Mouse (Mus musculus): Measurements from ENCODE around the gene Krtap10-4. TPM values are rescaled to one million over a fixed set of nuclear protein-coding genes. Genes with fewer than 3 reads are reported as not detected.
"Not testable (repeated sequence)": the region's sequence is repeated elsewhere in the genome, so short reads cannot be mapped to it uniquely, and the experiment has no call there.

Krtap10-4 gene
- polyA plus RNA-seq, 1 experiment from 2014 or later, result not detected

DNA sequence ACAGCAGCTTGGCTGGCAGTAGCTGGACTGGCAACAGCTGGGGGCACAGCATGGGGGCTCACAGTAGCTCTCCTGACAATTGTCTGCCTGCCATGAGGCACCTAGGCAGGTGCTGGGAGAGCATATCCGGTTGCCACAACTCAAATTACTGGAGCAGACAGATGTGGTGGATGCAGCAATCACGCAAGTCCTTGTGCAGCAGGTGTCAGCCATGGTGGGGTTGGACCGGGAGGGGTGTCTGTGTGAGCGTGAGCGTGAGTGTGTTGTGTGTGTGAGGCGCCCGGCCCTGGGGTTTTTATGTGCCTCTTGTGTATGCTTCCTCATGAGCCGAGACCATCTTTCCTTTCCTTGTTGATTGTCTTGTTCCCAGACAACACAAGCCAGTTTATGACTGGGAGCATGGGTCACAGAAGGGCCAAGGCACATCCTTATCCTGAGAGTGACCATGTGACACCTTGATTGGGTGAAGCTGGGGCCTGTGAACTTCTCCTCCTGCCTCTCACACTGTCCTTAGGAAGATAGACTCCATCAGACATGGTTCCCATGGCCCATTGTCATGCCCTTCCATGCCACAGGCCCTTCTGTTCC, 27.9 kb downstream of the Krtap10-4 start, which contains the start of gene Gm19668:
TSS of gene Gm19668 (minus strand) at position 213 of the 588 bp plus-strand sequence.
- H3K4me1 ChIP-seq (ENCODE audit: control insufficient read depth, insufficient read depth, low read length), result peaks cover 10% of the 10 kb centered on the region
- no peaks in the 10 kb centered on the region for H3K9me3 ChIP-seq (replicated peaks; ENCODE audit: control insufficient read depth, low read length)
- no peak for ATAC-seq (replicated peaks; ENCODE audit: insufficient number of reproducible peaks, low FRiP score, low TSS enrichment)
- H3K36me3 ChIP-seq (ENCODE audit: control insufficient read depth, insufficient read depth, low read length), result no peaks in the 10 kb centered on the region
- no peak within 1 kb of the TSS for H3K27ac ChIP-seq (ENCODE audit: low read depth, low read length)
- H3K4me3 ChIP-seq (ENCODE audit: low read depth, low read length), result no peak within 1 kb of the TSS
- no peaks in the 10 kb centered on the region for H3K27me3 ChIP-seq (ENCODE audit: control insufficient read depth, insufficient read depth, low read length)
- H3K9ac ChIP-seq (ENCODE audit: low read depth, low read length), result no peak within 1 kb of the TSS
- WGBS (ENCODE audit: insufficient replicate concordance), result 49% methylated on average over 8 of the region's 8 CpGs
- H3K4me2 ChIP-seq, result no peak within 1 kb of the TSS

DNA sequence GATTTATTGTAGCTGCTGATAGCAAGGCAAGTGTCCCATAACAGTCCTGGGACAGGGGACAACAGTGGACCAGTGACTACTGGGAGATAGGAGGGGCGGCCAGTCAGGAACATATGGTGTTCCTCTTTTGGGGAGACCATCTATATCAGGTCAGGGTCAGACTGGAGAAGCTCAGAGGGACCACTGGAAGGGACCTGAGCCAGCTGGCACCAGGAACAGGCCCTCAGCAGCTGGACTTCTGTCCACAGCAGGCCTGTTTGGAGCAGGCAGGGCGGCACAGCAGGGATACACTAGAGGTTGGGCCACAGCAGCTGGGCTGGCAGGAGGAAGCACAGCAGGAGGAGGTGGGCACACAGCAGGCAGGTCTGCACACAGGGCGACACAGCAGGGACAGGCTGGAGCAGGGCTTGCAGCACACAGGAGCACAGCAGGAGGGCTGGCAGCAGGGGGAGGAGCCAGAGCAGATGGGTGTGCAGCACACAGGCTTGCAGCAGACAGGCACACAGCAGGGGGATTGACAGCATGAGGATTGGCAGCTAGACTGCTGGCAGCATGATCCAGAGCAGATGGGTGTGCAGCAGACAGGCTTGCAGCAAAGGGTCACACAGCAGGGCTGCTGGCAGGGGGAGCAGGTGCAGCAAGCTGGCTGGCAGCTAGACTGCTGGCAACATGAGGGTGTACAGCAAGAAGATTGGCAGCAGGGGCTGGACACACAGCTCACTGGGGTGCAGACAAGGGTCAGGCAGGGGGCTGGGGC, 28.6 kb downstream of the Krtap10-4 start:
- not testable (repeated sequence) for H3K4me3 ChIP-seq (ENCODE audit: low read depth, low read length); ATAC-seq (replicated peaks; ENCODE audit: insufficient number of reproducible peaks, low FRiP score, low TSS enrichment)

DNA sequence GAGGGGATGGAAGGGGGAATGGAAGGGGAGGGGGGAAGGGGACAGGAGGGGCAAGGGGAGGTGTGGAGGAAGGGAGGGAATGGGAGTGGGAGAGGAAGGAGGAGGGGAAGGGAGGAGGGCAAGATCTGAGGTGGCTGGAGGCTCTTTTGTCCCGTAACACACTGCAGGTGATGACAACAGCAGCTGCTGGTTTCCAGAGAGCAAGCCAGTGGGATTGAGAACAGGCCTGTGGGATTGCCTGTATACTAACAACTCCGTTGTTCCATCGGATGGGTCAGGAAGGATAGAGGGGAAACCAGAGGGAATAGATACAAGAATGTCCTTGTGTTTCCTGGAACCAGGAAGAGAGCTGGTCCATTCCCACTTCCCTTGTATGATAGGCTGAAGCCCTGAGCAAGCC, 29.2 kb downstream of the Krtap10-4 start:
- Histone ChIP-seq H3K4me2 (no peak overlapping the region), H3K4me1 (ENCODE audit: control insufficient read depth, insufficient read depth, low read length) (peaks cover 10% of the 10 kb centered on the region), H3K27me3 (ENCODE audit: control insufficient read depth, insufficient read depth, low read length) (no peaks in the 10 kb centered on the region), H3K9me3 (replicated peaks; ENCODE audit: control insufficient read depth, low read length) (no peaks in the 10 kb centered on the region), H3K36me3 (ENCODE audit: control insufficient read depth, insufficient read depth, low read length) (no peaks in the 10 kb centered on the region), H3K9ac (ENCODE audit: low read depth, low read length) (no peak overlapping the region), H3K27ac (ENCODE audit: low read depth, low read length) (no peak overlapping the region), H3K4me3 (ENCODE audit: low read depth, low read length) (no peak overlapping the region)
- ATAC-seq (replicated peaks; ENCODE audit: insufficient number of reproducible peaks, low FRiP score, low TSS enrichment), result no peak
- WGBS (ENCODE audit: insufficient replicate concordance), result 9% methylated on average over 3 of the region's 3 CpGs

More for the DNA sequence above, 28.6 kb downstream of the Krtap10-4 start:
- peaks cover 10% of the 10 kb centered on the region for H3K4me1 ChIP-seq (ENCODE audit: control insufficient read depth, insufficient read depth, low read length)
- H3K36me3 ChIP-seq (ENCODE audit: control insufficient read depth, insufficient read depth, low read length); H3K27me3 ChIP-seq (ENCODE audit: control insufficient read depth, insufficient read depth, low read length); H3K9me3 ChIP-seq (replicated peaks; ENCODE audit: control insufficient read depth, low read length); H3K27ac ChIP-seq (ENCODE audit: low read depth, low read length); H3K9ac ChIP-seq (ENCODE audit: low read depth, low read length); H3K4me2 ChIP-seq: not testable (repeated sequence)
- WGBS (ENCODE audit: insufficient replicate concordance), result 24% methylated on average over 3 of the region's 3 CpGs

DNA sequence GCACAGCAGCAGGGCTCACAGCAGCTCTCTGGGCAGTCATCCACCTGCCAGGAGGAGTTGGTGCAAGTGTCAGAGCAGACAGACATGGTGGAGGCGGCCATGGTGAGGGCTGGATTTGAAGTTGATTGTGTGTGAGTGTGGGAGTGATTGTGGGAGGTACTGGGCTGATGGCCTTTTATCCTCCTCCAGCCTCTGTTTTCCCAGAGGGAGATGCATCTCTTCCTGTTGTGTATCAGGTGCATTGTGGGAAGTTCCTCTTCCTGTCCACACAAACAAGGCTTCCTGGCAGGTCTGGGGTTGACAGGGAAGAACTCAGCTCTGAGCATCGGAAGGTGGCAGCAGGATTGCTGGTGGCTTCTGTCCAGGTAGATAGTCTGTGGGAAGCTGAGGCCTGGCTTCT, 31.9 kb downstream of the Krtap10-4 start, which contains the start of gene Gm9639:
TSS of gene Gm9639 (minus strand) at position 101 of the 400 bp plus-strand sequence.
- Histone ChIP-seq H3K27me3 (ENCODE audit: control insufficient read depth, insufficient read depth, low read length) (no peaks in the 10 kb centered on the region), H3K9me3 (replicated peaks; ENCODE audit: control insufficient read depth, low read length) (no peaks in the 10 kb centered on the region), H3K9ac (ENCODE audit: low read depth, low read length) (no peak within 1 kb of the TSS), H3K4me3 (ENCODE audit: low read depth, low read length) (no peak within 1 kb of the TSS), H3K36me3 (ENCODE audit: control insufficient read depth, insufficient read depth, low read length) (no peaks in the 10 kb centered on the region), H3K27ac (ENCODE audit: low read depth, low read length) (no peak within 1 kb of the TSS), H3K4me1 (ENCODE audit: control insufficient read depth, insufficient read depth, low read length) (peaks cover 10% of the 10 kb centered on the region), H3K4me2 (no peak within 1 kb of the TSS)
- ATAC-seq (replicated peaks; ENCODE audit: insufficient number of reproducible peaks, low FRiP score, low TSS enrichment), result no peak
- whole genome bisulfite sequencing (ENCODE audit: insufficient replicate concordance), result 43% methylated on average over 2 of the region's 2 CpGs

DNA sequence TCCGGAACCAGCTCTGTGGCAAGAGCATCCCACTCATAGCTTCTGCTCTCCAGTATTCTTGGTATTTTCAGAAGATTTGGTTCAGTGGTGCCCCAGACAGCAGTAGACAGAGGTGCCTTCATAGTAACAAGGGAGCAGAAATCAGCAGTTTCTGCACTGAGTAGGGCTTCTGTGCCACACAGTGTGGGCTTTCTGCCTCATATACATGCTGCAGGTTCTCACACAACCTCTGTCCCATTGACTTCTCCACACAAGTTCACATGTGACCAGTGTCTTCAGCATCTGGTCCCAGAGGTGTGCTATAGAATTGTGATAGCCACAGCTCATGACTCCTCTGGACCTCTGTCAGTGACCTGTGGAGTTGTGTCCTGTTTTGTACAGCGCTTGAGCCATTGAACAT, 38.3 kb downstream of the Krtap10-4 start:
- no peak overlapping the region for H3K9ac ChIP-seq (ENCODE audit: low read depth, low read length)
- no peaks in the 10 kb centered on the region for H3K27me3 ChIP-seq (ENCODE audit: control insufficient read depth, insufficient read depth, low read length)
- ATAC-seq (replicated peaks; ENCODE audit: insufficient number of reproducible peaks, low FRiP score, low TSS enrichment), result no peak
- H3K4me3 ChIP-seq (ENCODE audit: low read depth, low read length), result no peak overlapping the region
- no peak overlapping the region for H3K27ac ChIP-seq (ENCODE audit: low read depth, low read length)
- H3K36me3 ChIP-seq (ENCODE audit: control insufficient read depth, insufficient read depth, low read length), result no peaks in the 10 kb centered on the region
- no peaks in the 10 kb centered on the region for H3K9me3 ChIP-seq (replicated peaks; ENCODE audit: control insufficient read depth, low read length)
- no peaks in the 10 kb centered on the region for H3K4me1 ChIP-seq (ENCODE audit: control insufficient read depth, insufficient read depth, low read length)
- no peak overlapping the region for H3K4me2 ChIP-seq
- 72% methylated on average over 2 of the region's 2 CpGs for WGBS (ENCODE audit: insufficient replicate concordance)

DNA sequence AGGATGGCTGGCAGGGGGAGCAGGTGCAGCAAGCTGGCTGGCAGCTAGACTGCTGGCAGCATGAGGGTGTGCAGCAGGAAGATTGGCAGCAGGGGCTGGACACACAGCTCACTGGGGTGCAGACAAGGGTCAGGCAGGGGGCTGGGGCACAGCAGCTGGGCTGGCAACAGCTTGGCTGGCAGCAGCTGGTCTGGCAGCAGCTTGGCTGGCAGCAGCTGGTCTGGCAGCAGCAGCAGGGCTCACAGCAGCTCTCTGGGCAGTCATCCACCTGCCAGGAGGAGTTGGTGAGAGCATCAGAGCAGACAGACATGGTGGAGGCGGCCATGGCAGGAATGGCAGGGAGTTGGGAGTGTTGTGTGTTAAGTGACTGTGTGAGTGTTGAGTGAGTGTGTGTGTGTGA, 39.0 kb downstream of the Krtap10-4 start, which contains the start of gene Gm7137:
TSS of gene Gm7137 (minus strand) at position 325 of the 400 bp plus-strand sequence.
- H3K27me3 ChIP-seq (ENCODE audit: control insufficient read depth, insufficient read depth, low read length); H3K36me3 ChIP-seq (ENCODE audit: control insufficient read depth, insufficient read depth, low read length); H3K9me3 ChIP-seq (replicated peaks; ENCODE audit: control insufficient read depth, low read length); H3K4me1 ChIP-seq (ENCODE audit: control insufficient read depth, insufficient read depth, low read length); H3K27ac ChIP-seq (ENCODE audit: low read depth, low read length); H3K9ac ChIP-seq (ENCODE audit: low read depth, low read length); H3K4me2 ChIP-seq; H3K4me3 ChIP-seq (ENCODE audit: low read depth, low read length); ATAC-seq (replicated peaks; ENCODE audit: insufficient number of reproducible peaks, low FRiP score, low TSS enrichment): not testable (repeated sequence)
- WGBS (ENCODE audit: insufficient replicate concordance), result no CpG with 5 or more reads among the region's 1 CpGs

GRCm38 (mm10) chr10:77783396-77783795, 43.5 kb downstream of the Krtap10-4 start:
- ATAC-seq (replicated peaks; ENCODE audit: insufficient number of reproducible peaks, low FRiP score, low TSS enrichment); H3K36me3 ChIP-seq (ENCODE audit: control insufficient read depth, insufficient read depth, low read length); H3K4me2 ChIP-seq; H3K9me3 ChIP-seq (replicated peaks; ENCODE audit: control insufficient read depth, low read length); H3K4me1 ChIP-seq (ENCODE audit: control insufficient read depth, insufficient read depth, low read length); H3K27ac ChIP-seq (ENCODE audit: low read depth, low read length); H3K27me3 ChIP-seq (ENCODE audit: control insufficient read depth, insufficient read depth, low read length); H3K9ac ChIP-seq (ENCODE audit: low read depth, low read length); H3K4me3 ChIP-seq (ENCODE audit: low read depth, low read length): not testable (repeated sequence)
- 83% methylated on average over 2 of the region's 3 CpGs for WGBS (ENCODE audit: insufficient replicate concordance)

DNA sequence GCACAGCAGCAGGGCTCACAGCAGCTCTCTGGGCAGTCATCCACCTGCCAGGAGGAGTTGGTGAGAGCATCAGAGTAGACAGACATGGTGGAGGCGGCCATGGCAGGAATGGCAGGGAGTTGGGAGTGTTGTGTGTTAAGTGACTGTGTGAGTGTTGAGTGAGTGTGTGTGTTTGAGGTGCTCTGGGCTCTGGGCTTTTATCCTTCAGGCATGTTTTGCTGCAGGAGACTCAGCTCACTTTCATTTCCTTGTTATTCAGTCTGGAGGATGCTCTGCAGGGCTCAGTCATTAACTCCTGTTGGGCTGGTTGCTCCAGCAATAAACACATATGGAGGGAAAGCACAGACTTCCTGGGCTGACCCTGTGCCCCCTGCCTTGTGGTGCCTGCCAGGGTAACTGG, 44.5 kb downstream of the Krtap10-4 start, which contains the start of gene Gm3250:
TSS of gene Gm3250 (minus strand) at position 101 of the 400 bp plus-strand sequence.
- not testable (repeated sequence) for H3K27ac ChIP-seq (ENCODE audit: low read depth, low read length); H3K4me1 ChIP-seq (ENCODE audit: control insufficient read depth, insufficient read depth, low read length); H3K9ac ChIP-seq (ENCODE audit: low read depth, low read length); H3K4me3 ChIP-seq (ENCODE audit: low read depth, low read length); H3K4me2 ChIP-seq; H3K27me3 ChIP-seq (ENCODE audit: control insufficient read depth, insufficient read depth, low read length); ATAC-seq (replicated peaks; ENCODE audit: insufficient number of reproducible peaks, low FRiP score, low TSS enrichment); H3K9me3 ChIP-seq (replicated peaks; ENCODE audit: control insufficient read depth, low read length); H3K36me3 ChIP-seq (ENCODE audit: control insufficient read depth, insufficient read depth, low read length)
- 43% methylated on average over 1 of the region's 1 CpGs for WGBS (ENCODE audit: insufficient replicate concordance)

Measured in heart, embryonic 11.5 days (tissue).